Mouse (Mus musculus) adrenal gland, postnatal 10 days (tissue): ENCODE measurements at regions not wholly inside any gene's neighbourhood (a gene's known extent, or its start where the extent isn't known, plus 50 kb on each side); places are given as distances from the start of the nearest gene placed in this dataset.

ENCODE experiments used
- DNase-seq: peaks from one replicate; pipeline ENCODE4 v3.0.0; 2021; ENCODE audit warnings: mixed read lengths

- peak; percentile 41 for DNase-seq
Measured at GRCm38 (mm10) chr1:63977956-63978355, 144.1 kb downstream of the Klf7 start.

GRCm38 (mm10) chr1:63977302-63977888, 144.7 kb downstream of the Klf7 start:
- no peak for DNase-seq

DNA sequence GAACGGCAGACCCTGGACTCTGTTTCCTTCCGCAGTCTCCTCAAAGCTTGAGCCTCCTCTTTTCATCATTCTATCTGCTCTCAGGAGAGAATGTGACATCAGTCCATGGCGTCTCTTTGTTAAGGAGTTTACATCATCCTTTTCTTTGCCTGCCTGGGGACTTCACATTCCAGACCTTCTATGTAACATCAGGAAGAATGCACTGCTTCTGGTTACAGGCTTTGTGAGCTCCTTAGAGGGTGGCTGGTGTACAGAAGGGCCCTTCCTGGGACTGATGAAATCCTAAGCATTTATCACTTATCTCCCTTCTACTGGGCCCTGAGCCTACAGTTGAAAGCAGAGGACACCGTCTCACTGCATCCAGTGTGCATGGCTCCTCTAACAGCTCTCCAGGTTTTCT, 145.2 kb downstream of the Klf7 start:
- no peak for DNase-seq

DNA sequence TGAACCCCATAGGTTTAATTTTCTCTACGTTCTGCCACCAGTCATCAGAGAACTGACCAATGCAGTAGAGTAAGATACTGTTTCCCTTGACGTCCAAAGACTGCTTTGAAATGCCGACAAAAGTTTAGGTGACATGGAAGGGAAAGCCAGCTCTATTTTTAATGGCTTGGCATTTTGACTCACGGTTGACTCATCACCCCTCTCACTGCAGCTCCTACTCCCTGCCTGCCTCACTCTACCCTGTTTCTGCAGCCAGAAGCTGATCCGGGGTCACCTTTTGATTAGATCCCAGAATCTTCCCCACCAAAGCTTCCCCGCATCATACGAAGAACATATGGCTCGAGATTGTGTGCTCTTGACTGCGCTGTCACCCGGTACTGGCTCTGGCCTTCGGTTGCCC, 154.2 kb downstream of the Klf7 start:
- DNase-seq, result no peak

DNA sequence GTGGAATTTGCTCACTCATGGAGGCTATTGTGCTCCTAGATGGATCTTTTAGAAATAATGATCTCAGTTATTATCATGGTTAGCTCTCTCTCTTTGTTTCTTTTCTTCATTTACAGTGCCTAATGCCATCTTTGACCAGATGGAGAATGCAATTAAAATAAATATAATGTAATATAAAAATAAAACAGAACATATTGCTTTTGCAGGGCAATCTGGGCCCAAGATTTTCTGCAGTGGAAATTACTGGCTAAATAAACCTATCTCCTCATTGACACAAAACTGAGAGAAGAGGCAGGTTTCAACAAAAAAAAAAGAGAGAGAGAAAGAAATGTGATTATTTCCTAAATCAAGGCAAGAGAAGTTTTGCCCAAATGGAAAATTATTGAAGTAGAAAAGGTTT, 156.6 kb downstream of the Klf7 start:
- no peak for DNase-seq

DNA sequence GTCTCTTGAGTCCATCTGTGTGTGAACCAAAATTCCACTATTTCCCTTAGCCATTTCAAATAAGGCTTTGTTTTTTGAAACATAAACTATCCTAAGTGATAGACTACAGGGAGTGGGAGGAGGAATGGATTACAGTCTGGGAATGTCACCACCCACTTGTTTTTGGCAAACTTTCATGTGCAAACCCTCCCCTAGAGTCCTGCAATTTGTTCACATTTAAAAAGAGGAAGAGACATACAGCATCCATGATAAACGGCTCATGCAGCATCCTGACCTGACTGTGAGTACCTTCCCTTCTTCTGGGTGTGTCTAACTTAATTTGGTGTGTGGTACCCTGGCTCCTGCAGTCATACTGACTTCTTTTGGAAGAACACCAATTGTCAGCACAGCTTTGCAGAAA, 157.6 kb downstream of the Klf7 start:
- no peak for DNase-seq

DNA sequence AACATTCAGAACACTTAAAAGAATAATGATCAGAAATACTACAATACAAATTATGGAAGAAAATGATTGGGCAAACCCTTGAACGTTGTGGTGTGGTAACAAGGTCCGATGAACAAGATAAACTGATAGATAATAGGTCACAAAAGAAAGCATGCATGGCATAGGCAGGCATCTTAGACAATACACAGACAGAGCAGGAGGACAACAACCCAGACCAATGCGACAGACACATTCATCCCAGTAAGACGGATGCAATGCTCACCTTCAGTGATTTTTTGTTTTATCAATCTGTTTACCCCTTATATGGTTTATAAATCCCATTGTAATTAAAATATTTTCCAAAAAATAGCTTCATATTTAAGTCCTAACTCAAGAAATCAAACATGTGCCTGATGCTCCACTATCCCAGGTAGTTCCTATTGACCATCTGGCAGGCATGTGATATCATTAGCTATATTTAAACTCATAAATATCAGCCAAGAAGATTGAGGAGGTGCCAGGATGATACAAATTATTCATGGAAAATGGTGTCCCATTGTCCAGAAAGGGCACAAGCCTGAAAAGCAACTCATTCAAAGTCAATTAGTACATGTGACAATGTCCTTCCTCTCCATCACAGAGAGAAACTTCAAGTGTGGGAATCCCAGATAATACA, 166.3 kb downstream of the Klf7 start:
- DNase-seq, result no peak

DNA sequence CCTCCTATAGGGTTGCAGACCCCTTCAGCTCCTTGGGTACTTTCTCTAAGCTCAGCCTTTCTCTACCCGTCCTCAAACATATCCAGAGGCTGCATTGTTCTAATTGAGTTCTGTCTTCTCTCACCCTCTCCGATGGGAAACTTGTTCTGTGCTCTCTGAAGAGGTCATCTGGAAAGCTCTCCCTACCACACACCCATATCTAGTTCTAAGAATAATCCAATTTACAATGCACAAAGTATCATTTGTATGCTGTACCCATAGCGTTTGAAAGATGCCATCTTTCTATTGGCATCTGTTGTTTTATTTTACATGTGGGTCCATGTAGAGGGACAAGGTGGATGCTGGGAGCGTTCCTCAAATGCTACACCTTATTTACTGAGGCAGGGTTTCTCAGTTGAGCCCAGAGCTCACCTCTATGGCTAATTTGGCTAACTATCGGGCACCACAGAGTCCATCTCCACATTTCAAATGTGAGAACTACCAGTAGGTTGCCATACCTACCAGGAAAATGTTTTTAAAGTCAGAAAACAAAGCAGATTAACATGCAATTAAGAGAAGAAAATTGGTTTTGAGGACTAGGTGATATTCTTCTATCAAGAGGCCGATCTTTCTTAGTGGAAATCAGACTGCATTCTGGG, 167.1 kb downstream of the Klf7 start:
- no peak for DNase-seq

- no peak for DNase-seq
Measured at GRCm38 (mm10) chr1:63954172-63954571, 167.9 kb downstream of the Klf7 start.

DNA sequence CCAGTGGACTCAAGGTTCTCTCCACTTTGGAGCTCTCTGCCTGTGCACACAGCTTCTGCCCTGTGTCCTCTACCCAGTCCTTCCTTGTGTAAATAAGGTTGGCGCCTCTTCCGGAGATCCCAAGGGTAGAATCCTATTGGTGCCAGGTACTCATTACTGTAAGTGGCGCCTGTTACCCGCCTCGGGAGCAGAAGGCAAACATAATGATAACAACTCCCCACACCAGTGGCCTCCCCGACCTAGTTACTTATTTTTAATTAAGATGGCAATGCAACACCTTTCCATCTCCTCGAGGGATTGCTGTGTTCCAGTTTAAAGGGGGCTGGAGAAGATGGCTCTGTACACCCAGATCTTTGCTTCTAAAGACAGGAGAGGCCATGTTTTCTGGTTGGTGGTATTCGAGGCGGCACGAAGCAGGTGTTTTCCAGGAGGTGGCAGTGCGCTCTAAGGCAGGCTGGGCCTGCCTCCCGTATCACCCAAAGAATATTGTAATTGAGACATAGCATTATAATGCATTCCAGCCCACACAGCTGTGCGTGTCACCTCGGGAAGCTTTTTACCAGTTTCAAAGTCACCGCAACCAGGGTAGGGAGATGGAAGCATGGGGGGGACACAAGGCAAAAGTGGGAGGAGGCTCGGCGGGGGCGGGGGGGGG, 168.7 kb downstream of the Klf7 start:
- peak; percentile 57 for DNase-seq

DNA sequence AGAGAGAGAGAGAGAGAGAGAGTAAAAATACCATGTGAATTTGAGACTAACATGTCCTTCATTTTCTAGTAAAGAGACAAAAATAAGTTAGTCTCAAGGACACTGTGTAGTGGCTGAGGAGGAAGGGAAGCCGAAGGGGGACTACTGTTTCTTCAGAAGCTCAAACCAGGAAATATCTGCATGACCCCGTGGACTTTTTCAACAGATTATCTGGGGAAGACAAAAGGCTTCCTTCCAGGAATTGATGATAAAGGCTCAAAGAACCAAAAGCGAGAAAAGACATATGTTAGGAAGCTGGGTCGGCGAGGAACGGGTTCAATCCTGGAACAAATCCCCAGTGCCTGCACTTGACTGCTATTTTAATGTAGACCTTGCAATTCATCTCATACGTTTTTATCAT, 170.4 kb downstream of the Klf7 start:
- DNase-seq, result no peak

DNA sequence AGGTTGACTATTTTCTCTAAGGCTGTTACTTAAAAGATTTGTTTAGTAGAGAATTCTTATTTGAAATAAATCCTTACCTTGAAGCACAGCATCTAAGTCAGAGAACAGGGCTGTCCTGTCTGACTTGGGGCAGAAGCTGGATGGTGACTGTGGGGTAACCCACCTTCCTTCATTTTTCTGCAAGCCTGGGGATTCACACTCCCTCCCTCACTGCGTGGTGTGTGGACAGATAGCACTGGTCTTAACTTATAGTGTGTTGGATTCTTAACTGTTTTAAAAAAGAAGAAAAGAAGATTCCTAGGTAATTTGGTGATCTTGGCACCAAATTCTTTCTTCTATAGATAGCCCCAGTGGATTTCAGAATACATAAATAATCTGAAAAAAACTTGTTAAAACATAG, 174.8 kb downstream of the Klf7 start:
- no peak for DNase-seq

DNA sequence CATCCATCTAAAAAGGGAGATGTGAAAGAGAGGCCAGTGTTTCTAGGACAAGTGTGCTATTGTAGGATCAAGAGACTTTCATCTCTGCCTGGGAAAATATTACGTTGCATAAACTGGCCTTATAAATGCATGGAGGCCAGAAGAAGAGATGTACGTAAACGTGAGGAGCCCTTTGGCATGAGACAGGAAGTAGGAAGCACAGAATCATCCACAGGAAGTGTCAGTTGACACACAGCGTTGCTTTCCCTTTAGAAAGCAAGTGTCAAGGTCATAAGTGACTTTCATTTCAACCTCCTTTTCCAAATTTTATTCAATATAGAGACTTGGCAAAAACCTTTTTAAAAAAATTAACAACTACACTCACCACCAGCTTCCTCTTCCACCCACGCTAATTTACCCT, 175.2 kb downstream of the Klf7 start:
- no peak for DNase-seq

GRCm38 (mm10) chr1:63944786-63945185, 175.7 kb upstream of the 4933402D24Rik start:
- DNase-seq, result no peak

- DNase-seq, result no peak
Measured at GRCm38 (mm10) chr1:63938416-63938815, 169.3 kb upstream of the 4933402D24Rik start.

- DNase-seq, result no peak
Measured at GRCm38 (mm10) chr1:63937480-63937879, 168.4 kb upstream of the 4933402D24Rik start.

- no peak for DNase-seq
Measured at GRCm38 (mm10) chr1:63934570-63935280, 165.7 kb upstream of the 4933402D24Rik start.

- no peak for DNase-seq
Measured at GRCm38 (mm10) chr1:63932484-63932883, 163.4 kb upstream of the 4933402D24Rik start.

- DNase-seq, result no peak
Measured at GRCm38 (mm10) chr1:63929362-63930125, 160.5 kb upstream of the 4933402D24Rik start.

- DNase-seq, result no peak
Measured at GRCm38 (mm10) chr1:63928850-63929249, 159.8 kb upstream of the 4933402D24Rik start.

- DNase-seq, result no peak
Measured at GRCm38 (mm10) chr1:63928361-63928760, 159.3 kb upstream of the 4933402D24Rik start.
